Mouse (Mus musculus) olfactory bulb, adult 2 months (tissue): Measurements from ENCODE around the gene Phtf2.

Source experiments
- CTCF ChIP-seq: fragments of 200-500 bp; IDR thresholded peaks from 2 replicates; pipeline ENCODE4 v1.5.1; 2012; ENCODE audit warnings: low read depth, mild to moderate bottlenecking, low read length, moderate library complexity; ENCODE audit not compliant: insufficient read depth
- POLR2A ChIP-seq: fragments of 200-500 bp; IDR thresholded peaks from 2 replicates; pipeline ENCODE4 v1.6.1; 2012; ENCODE audit warnings: mild to moderate bottlenecking, low read depth, low read length, moderate library complexity; ENCODE audit not compliant: insufficient read depth

DNA sequence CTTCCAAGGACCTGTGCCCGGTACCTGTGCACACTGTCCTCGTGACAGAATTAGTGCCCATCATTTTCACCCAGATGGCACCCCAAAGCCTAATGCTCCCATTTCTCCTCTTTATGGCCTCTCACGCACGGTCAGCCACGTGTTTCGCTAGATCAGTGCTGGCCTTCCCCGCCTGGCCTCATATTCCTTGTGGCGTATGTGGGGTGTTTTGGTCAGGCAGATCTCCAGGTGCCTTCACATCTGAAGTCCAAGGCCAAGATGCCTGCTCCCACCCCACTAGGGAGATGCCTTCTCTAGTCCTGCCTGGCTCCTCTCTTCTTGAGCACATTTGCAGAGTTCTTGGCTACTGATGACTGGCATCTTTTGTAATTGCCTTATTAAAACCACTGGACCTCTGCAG lies 140.0 kb downstream of the Phtf2 start:
- TF ChIP-seq POLR2A (no peak), CTCF (no peak)
